Mouse (Mus musculus) adrenal gland, adult 18-20 months (tissue): ENCODE data around the gene Bnc2. TPM values are rescaled to one million over a fixed set of nuclear protein-coding genes. Genes with fewer than 3 reads are reported as not detected.

Experiments
- total RNA-seq, 2 experiments: library from RNA; stranded (reverse); gene quantifications; 1 replicate in 1 of 2; 2 replicates in 1 of 2; pipeline ENCODE4 v1.2.3; 2021

The Bnc2 gene
- total RNA-seq, 2 experiments from 2014 or later, result 12.0 to 13.8 TPM

Other genes with a start within 250 kb of the Bnc2 start
- gene Cntln, start 209.0 kb upstream of the Bnc2 start, total RNA-seq, result 1 to 10 TPM; 6.1 to 8.0 TPM